Mouse (Mus musculus) liver, postnatal 0 days (tissue): Measurements from ENCODE around the gene Atp7a.

Experiments
- CTCF ChIP-seq: sonication (generic); IDR thresholded peaks from 2 replicates; pipeline ENCODE4 v1.5.1; 2016; ENCODE audit warnings: antibody characterized with exemption, low read depth
- EP300 ChIP-seq: IDR thresholded peaks from 2 replicates; pipeline ENCODE4 v1.6.1; 2016; ENCODE audit warnings: antibody characterized with exemption, low read depth, mild to moderate bottlenecking

DNA sequence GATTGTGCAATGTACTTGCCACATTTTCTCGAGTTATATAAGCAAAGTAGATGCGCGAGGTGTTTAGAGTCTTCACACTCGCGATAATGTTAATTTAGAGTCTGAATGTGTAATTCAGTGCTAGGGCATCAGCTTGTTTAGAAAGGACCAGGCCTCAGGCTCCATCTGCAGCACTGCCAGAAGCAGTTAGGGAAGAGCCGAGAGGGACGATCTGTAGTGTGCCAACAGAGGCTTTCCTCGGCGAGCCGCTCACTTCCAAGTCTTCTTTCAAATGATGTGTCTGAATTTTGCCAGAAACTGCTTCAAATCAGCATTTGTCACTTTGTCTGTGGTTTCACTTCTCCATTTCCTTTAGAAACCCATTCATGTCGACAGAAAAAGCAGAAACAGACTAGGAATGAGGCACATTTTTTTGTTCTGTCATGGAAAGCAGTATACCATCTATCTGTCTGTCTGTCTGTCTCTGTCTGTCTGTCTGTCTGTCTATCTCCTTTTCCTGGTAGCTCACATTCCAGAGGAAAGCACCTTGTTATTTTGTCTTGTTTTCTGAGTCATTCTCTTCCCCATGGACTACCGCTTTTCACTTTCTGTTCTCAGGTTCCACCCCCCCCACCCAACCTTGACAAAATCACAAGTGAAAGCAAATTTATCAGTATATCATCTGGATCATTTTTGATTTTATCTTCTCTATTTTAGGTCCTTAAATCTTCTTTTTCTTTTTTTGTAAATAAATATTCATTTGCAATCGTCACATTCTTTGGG lies 112.4 kb downstream of the Atp7a start:
- TF ChIP-seq CTCF = no peak
- no peak for TF ChIP-seq EP300
